Mouse (Mus musculus) mesoderm, embryonic 11.5 days (tissue): ENCODE data around the gene Gm44973.
"Not testable (repeated sequence)": the region's sequence is repeated elsewhere in the genome, so short reads cannot be mapped to it uniquely, and the experiment has no call there.

Experiments used
- DNase-seq: peaks from one replicate; pipeline ENCODE4 v3.0.0-alpha.2; 2012; ENCODE audit warnings: low read depth, low spot score

The Gm44973 gene

DNA sequence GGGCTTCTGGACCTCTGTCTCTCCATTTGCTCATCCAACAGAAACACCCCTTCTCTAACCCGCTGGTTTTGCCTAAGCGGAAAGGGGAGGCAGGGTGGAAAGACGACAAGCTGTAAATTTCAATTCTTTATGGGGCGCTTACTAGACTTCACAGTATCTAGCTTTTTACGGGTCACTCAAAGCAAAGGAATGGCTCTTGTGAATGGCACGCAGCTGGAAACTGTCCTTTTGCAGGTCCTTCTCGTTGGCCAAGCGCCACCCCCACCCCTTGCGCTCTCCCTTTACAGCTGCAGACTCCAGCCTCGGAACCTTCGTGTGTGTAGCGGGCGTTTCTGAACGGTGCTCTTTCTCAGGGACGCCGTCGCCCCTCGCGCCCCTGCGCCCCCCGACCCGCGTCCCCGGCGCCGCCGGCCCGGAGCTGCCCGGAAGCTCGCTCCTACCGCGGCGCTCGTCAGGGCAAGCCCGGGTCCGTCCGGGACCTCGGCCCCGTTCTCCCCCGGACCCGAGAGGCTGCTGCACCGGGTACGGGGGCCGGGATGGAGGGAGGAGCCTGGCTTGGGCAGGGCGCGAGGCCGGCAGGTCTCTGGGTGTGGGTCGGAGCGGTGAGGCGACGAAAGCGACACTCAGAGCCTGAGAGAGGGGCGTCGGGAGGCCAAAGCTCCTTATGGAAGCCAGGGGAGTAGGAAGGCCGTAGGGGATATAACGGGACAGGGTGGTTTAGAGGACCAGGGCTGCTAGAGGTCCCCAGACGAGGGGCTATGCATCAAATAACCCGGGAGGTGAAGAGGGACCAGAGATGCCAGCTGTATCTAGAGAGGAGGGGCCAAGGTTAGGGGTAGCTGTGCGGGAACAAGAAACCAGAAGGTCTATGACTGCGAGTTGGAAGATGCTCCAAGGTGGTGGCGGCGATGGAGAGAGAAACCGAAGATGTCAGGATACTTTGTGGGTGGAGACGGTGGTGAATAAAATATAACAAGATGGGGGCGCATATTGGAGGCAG is 36.2 kb downstream of the Gm44973 start, which contains the start of gene Zfp580:
TSS of gene Zfp580 (plus strand) at position 346 of the 1,000 bp plus-strand sequence.
- DNase-seq, result peak; percentile 84

DNA sequence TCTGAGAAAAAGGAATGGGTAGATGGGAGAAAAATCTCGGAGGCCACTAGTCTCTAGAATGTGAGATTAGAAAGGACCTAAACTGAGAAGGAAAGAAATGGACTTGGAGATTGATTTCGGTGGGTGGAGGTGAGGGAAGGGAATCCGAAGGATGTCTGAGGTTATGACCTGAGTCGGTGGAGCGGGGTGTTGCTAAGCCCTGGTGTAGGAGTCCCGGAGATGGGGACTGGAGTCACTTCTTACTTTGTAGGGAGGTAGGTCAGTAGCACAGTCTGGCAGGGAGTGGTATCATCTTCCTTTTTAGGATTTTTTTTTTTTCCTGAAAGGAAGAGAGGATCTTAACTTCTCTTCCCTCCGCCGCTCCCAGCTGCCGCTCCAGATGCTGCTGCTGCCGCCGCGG is 37.1 kb downstream of the Gm44973 start:
- DNase-seq, result no peak

DNA sequence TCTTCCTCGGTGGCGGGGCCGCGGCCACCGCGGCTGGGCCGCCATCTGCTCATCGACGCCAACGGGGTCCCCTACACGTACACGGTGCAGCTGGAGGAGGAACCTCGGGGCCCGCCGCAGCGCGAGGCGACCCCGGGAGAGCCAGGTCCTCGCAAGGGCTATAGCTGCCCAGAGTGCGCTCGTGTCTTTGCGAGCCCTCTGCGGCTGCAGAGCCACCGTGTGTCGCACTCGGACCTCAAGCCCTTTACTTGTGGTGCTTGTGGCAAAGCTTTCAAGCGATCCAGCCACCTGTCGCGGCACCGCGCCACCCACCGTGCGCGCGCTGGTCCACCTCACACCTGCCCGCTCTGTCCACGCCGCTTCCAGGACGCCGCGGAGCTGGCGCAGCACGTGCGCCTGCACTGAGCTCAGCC is 37.6 kb downstream of the Gm44973 start:
- no peak for DNase-seq

DNA sequence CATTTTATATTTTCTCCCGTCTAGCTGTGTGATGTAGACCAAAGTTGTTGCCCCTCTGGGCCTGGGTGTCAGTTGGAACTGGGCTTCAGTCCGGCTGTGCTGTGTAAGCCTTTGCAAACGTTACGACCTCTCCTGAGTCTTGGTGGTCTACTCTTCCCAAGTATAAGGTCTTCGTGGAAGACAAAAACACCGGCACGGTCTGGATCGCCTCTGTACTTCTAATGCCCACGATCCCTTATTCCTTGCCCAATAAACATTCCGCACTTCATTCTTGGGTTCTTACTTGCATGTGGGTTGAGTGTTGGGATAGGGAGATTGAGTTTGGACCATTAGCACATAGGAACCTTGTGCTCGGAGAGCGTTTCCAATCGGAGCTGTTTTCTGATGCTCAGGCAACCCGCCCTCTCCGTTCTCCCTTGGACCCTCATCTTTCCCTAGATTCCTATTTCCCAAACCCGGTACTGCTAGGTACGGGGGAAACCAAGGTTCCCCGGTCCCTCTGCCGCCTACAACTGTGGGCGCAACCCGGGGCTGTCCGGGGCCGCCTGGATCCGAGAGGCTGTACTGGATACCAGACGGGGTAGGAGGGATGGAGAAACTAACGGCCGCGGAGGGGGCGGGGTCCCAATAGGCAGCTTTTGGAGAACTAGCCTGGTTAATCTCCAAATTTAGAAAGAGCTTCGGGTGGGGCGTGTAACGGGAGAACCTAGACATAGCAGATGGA is 38.3 kb downstream of the Gm44973 start:
- no peak for DNase-seq

DNA sequence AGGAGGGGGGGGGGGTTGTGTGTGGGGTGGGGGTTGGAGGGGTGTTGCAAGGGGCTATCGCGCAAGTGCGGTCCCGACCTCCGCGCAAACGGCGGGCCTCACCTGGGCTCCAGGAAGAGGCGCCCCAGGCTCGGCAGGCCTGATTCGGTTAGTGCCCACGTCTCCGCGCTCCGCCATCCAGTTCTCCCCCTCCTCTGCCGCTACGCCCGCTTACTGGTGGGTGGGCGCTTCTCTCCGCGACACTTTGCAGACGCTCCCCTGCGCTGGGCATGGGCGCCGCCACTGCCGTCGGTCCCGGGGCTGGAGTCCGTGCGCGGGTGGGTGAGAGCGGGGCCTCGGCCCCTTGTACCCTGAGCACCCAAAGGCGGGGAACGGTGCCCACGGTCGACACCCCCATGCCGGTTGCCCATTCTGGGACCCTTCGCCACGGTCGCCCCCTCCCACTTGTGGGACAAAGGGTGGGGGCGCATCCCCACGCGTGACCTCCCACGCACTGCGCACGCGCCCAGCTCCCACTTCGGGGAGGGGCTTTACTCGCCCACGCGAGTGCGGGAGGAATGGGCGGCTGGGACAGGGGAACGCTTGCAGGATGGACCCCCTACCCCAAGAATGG is 41.5 kb downstream of the Gm44973 start:
- no peak for DNase-seq

DNA sequence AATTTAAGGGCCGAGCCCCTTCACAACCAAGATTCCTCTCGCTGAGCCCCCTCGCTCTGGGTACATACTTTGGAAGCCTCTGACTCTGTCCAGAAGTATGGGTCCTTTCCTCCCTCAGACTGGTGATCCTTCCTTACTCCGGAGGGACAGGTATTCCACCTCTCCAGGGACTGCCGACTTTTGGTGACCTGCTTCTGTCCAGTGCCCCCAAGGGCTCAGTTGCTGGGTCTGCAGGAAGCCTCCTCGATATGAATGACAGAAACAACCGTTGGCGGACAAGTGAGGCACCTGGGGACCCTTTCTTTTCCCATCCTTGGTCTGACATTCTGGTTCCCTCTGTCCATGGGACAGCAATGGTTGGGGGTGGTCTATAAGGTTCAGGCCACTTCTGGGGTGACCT is 42.1 kb downstream of the Gm44973 start:
- no peak for DNase-seq

DNA sequence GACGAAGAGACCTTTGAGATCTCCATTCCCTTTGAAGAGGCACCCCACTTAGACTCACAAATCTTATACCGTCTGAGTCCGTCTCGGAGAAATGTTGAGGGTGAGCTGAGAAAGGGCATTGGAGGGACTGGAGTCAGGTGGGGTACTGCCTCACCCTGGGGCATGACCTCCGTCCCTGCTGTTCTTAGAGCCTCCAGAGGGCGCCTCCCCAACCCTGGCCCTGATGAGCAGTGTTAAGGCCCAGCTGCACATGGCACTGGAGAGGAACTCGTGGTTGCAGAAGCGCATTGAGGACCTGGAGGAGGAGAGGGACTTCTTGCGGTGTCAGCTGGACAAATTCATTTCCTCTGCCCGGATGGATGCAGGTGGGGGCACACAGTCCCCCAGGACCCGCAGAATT is 42.5 kb downstream of the Gm44973 start:
- no peak for DNase-seq

DNA sequence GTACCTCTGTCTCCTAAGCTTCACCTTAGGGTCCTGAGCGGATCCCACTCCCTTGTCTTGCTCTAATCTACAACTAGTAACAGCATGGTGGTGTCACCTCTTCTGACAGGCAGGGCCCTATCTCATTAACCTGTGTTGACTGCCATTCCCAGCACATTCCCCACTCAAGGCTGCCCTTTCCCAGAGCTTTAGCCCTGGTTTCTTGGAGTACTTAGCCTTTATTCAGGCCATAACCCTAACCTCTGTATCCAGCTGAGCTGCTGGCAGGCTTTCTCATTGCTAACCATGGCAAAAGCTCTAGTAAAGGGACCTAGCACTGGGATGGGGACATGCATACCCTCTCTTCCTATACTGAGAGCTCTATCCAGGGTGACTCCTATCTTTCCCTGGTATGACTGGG is 43.3 kb downstream of the Gm44973 start:
- no peak for DNase-seq

DNA sequence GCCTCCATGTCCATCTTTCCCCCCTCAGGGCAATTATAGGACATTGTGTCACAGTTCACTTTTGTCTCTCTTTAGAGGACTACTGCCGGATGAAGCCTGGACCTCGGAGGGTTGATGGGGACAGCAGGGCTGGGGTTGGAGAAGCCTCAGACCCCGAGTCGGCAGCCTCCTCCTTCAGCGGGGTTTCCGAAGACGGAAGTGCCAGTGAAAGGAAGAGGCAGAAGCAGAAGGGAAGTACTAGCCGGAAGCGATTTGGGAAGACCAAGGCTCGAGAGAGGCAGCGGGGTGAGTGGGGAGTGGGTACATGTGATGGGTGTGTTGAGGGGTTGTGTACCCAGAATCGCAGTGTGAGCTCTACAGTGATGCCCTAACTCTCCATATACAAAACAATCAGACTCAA is 44.1 kb downstream of the Gm44973 start:
- DNase-seq, result no peak

DNA sequence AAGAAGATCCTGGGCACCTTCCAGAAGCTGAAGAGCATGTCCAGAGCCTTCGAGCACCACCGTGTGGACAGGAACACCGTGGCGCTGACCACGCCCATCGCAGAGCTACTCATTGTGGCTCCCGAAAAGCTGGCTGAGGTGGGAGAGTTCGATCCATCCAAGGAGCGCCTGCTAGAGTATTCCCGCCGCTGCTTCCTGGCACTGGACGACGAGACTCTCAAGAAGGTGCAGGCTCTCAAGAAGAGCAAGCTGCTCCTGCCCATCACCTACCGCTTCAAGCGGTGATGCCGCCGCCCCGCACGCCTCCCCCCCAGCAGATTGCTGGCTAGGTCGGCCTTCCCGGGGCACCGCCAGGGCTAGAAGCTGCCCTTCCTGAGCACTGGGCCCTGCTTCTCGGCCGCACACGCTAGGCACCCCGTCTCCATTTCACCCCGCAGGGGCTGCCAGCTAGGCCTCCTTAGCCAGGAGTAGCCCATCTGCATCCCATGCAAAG is 45.0 kb downstream of the Gm44973 start:
- DNase-seq, result peak; percentile 84

DNA sequence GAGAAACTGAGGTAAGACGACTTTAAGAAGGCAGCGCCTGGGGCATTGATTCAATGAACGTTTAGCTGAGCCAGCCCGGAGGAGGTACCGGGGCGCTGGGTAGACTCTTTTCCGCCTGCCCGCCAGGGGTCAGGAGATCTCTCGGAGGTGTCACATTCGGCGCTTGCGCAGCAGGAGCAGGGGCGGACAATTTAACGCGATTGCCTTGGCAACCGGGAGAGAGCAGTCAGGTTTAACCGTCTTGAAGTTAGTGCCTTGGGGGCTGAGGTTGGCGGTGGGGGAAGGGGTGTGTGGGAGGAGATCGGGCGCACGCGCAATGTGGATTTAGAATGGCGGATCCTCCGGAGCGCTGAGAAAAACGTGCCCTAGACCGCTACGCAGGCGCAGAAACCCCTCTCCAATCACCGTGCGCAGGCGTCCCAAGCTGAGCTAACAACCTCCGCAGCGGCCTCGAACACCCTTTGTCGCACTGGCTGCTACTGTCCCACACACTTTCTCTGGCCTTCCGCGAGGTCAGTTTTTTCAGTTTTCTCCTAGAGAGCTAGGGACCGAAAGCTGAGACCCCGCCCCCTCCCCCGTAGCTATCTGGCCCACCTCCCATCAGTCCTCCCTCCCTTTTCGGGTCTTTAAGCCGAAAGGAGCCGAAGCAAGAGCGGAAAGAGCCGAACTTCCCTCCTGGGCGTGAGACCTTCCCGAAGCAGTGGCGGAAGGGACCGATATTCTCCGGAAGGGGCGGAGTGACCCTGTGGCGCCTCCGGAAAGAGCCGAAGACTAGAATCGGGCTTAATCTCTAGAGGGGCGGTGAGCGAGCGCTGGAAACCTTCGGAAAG is 45.9 kb downstream of the Gm44973 start:
- DNase-seq, result peak; percentile 99

DNA sequence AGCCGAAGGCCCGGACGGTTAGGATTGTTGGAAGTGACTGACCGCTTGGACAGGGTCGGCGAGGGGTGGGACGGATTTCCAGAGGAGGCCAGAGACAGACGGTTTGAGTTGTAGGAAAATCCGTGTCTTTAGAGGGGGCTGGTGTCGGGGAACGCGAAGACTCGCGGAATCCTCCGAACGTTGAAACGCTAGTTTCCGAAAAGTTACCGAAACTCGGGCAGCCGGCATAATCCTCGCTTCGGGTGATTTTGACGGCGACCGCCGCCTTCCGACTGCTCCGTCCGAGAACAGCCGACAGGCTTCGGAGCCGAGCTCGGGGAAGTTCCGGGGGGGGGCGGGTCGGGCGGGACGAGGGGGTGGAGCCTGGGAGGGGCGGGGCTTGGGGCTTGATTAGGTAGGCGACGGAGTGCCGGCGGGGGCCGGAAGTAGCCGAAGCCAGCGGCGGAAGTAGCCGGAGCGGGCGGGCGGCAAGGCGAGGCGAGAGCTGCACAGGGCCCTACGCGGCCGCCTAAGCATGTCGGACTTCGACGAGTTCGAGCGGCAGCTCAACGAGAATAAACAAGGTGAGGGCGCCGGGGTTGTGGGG is 46.6 kb downstream of the Gm44973 start, which contains the start of gene U2af2:
TSS of gene U2af2 (plus strand) at position 370 of the 586 bp plus-strand sequence.
- peak; percentile 93 for DNase-seq

DNA sequence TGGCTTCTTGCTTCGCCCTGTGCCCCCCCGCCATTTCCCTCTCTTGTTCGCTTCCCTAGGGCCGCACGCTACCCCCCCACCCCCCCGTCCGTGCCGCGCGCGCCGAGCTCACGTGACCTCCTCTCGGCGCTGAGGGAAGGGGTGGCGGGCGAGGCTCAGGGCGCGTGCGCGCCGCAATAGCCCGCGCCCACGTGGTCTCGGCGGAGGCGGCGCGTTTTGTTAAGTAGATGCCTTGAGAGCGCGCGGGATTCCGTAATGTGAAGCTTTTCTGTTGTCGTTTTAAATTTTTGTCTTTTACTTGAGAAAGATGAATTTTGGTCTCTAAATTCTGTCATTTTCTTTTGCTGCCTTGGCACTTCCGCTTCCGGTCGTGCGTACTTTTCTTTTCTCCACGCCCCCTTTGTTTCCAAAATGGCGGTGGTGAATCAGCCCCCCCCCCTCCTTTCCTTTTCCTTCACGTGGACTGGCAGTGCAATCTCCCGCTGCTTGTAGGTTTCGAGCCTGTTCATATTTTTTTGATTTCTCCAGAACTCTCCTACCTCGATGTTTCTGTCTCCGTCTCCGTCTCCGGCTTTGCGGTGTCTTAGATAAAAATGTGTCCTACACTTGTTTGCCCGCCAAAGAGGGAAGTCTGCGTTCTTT is 47.2 kb downstream of the Gm44973 start:
- peak; percentile 88 for DNase-seq

DNA sequence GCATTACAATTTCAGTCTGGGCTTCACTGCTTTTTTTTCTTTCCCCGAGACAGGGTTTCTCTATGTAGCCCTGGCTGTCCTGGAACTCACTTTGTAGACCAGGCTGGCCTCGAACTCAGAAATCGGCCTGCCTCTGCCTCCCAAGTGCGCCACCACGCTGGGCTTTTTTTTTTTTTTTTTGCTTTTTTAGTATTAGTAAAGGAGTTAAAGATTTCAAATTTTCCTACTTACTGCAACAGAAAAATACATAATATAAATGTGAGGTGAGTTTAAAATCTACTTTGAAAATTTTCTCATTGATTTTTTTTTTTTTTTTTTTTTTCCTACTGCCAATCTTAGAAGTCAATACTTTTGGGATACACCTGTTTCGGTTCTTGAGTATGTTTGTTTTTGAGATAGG is 49.6 kb downstream of the Gm44973 start:
- DNase-seq, result no peak

DNA sequence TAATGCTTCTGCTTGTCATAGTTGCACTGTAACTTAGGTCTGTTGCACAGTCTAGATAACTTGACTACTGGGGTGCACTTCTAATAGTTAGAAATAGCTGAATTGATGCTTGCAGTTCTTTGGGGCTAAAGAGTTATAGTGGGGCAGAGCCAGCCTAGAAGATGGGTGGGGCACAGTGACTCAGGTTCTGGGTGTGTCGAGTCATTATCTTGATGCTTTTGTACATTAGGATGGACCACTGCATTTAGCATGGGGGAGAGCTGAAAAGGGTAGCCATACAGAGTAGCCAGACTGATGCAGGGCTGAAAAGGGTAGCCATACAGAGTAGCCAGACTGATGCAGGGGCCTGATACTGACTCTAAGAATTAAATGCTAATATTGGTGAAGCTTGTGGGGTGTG is 58.3 kb downstream of the Gm44973 start:
- no peak for DNase-seq

DNA sequence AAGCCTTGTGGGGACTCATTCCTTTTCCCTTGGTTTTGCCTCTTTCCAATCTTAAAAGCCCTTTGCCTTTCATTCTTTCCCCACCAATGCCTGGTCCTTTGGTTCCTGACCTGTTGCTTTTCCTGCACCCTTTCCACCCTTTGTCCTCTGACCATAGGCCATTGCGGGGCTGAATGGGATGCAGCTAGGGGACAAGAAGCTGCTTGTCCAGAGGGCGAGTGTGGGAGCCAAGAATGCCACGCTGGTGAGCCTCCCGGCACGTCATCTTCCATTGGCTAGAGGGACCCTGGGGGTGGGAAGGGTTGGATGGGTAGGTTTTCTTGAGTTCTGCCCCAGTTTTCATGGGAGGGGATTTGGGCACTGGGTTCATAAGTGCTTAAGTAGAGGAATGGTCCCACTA is 59.7 kb downstream of the Gm44973 start:
- no peak for DNase-seq

DNA sequence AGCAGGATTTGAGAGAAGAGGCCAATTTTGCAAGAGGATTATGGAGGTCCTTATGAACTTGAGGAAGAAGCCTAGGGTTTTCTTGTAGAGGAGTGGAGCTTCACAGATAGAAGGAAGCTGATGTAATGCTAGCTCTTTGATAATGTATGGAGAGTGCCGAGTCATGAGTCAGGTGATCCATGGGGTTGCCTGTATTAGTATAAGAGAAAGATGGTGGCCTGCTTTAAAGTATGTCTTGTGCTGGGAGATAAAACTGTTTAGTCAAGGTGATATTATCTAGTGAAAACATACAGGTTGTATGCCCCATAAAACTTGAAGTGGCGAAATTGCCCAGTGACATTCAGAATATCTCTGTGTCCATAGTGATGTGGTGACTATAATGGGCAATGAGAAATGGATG is 61.6 kb downstream of the Gm44973 start:
- no peak for DNase-seq

DNA sequence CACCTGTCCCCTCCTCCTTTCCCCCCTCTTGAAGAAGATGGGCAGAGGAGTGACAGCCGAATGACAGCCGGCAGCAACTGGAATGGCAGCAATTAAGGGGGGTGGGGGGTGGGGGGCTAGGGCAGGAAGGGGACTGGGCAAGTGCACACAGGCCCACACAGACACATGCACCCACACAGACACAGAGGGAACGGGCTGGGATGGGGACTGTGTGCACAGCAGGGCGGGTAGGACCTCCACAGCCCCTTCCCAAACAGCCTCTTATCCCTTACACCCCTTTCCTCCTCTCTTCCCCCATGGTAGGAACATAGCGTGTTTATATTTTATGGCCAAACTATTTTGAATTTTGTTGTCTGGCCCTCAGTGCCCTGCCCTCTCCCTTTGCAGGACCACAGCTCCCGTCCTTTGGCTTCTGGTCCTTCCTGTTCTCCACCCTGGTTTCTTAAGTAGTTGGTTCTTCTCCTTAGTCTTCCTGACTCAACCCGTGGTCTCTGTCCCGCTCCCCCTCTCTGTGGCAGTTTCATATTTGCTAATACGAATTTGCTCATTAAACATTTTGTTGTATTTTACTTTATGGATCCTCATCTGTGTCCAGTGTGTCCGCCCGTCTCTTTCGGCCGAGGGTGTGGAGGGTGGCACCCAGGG is 64.2 kb downstream of the Gm44973 start:
- not testable (repeated sequence) for DNase-seq

DNA sequence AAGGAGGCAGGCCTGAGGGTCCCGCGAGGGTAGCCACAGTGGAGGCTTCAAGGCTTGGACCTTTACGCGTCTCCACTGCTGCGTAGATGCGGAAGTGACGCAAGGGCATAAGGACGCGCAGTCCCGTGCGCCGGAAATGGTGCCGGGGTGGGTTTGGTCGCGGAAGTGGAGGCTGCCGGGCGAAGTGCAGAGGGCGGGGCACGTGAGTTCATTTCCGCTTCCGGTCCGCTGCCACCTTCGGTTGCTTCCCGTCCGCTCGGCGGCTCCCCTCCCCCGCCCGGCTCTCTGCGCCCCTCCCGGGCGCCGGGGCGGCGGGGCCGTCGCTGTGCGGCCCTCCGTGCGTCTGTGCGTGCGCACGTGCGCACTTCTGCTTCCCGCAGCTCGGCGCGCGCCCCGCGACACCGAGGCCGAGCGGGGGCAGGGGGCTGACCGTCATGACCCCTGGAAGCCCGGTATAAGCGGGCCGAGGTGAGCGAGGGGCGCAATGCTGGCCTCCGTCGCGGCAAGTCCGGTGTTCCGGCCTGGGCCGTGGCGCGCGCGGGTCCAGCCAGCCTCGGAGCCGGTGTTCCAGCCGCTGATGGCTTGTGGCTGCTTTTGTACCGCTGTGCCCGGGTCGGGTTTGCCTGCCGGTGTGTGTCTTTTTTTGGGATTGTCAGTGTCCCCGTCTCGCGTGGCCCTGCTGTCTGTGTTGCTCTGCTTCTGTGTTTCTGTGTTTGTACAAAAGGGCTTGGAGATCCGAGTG is 64.9 kb downstream of the Gm44973 start, which contains the start of gene Epn1:
TSS of gene Epn1 (plus strand) at position 226 of the 742 bp plus-strand sequence.
- DNase-seq, result peak; percentile 97
